Mouse (Mus musculus) bone marrow, adult 2 months (tissue): ENCODE data around the gene Gsto1. TPM values are rescaled to one million over a fixed set of nuclear protein-coding genes. Genes with fewer than 3 reads are reported as not detected.

Experiments
- H3K27ac ChIP-seq: fragments of 200-500 bp; 2 replicates; pipeline ENCODE4 v1.5.1; 2012; ENCODE audit warnings: low read depth, mild to moderate bottlenecking, control low read depth, inconsistent platforms, low read length; ENCODE audit not compliant: control insufficient read depth, poor library complexity, insufficient read depth
- H3K4me1 ChIP-seq: fragments of 200-500 bp; 2 replicates; pipeline ENCODE4 v1.6.1; 2011; ENCODE audit warnings: low read length; ENCODE audit not compliant: control insufficient read depth, insufficient read depth
- H3K4me3 ChIP-seq: fragments of 200-500 bp; replicated peaks from 2 replicates; pipeline ENCODE3; 2011; ENCODE audit warnings: mild to moderate bottlenecking, low read depth, low read length, control low read depth; ENCODE audit not compliant: control insufficient read depth
- CTCF ChIP-seq: fragments of 200-500 bp; IDR thresholded peaks from 2 replicates; pipeline ENCODE4 v1.5.1; 2011; ENCODE audit warnings: low read length, control low read depth; ENCODE audit not compliant: control insufficient read depth, insufficient read depth
- POLR2A ChIP-seq: fragments of 200-500 bp; IDR thresholded peaks from 2 replicates; pipeline ENCODE4 v1.6.1; 2011; ENCODE audit warnings: low read depth, mild to moderate bottlenecking, control low read depth, low read length, borderline replicate concordance; ENCODE audit not compliant: control insufficient read depth
- WGBS: fragments of 180-500 bp; shearing (Covaris S2); methylation state at CpG from one replicate; pipeline ENCODE4 v1.1.7; 2018; 5-methylcytosine and 5-hydroxymethylcytosine counted together
- polyA plus RNA-seq: library from polyadenylated mRNA; stranded (reverse); fragments of >200 nt; gene quantifications from 2 replicates; pipeline ENCODE4 v1.2.4, GENCODE M21; 2011; ENCODE audit warnings: low replicate concordance; ENCODE audit not compliant: missing spikeins, insufficient read depth, insufficient read length

Gsto1 gene
- polyA plus RNA-seq, 1 experiment: 34.2 TPM

- WGBS: 81% methylated on average over 7 of the region's 7 CpGs
- no peaks in the 10 kb centered on the region for H3K4me1 ChIP-seq
- no peak overlapping the region for H3K4me3 ChIP-seq
- TF ChIP-seq CTCF (no peak), POLR2A (no peak)
- H3K27ac ChIP-seq: no peak overlapping the region
Measured at GRCm38 (mm10) chr19:47864721-47865120, 10.0 kb downstream of the Gsto1 start.

- H3K27ac ChIP-seq: peak within 1 kb of the TSS; percentile 71
- H3K4me3 ChIP-seq: peak within 1 kb of the TSS; percentile 69
- under 1% methylated on average over 49 of the region's 49 CpGs for WGBS
- H3K4me1 ChIP-seq: no peaks in the 10 kb centered on the region
- TF ChIP-seq CTCF (peak; percentile 34; the same call in 1 of the 2 replicates), POLR2A (no peak; the same call in 1 of the 2 replicates)
Measured at GRCm38 (mm10) chr19:47865353-47865947, 10.7 kb downstream of the Gsto1 start, which contains the start of gene Gsto2. Gene Gsto2 (plus strand): TSS chr19:47865534.

GRCm38 (mm10) chr19:47867628-47868175, 12.9 kb downstream of the Gsto1 start:
- Histone ChIP-seq H3K27ac (no peak overlapping the region), H3K4me3 (no peak overlapping the region), H3K4me1 (no peaks in the 10 kb centered on the region)
- TF ChIP-seq CTCF (no peak), POLR2A (no peak)
- 52% methylated on average over 4 of the region's 4 CpGs for WGBS

- Histone ChIP-seq H3K4me1 (no peaks in the 10 kb centered on the region), H3K4me3 (no peak overlapping the region), H3K27ac (no peak overlapping the region)
- TF ChIP-seq POLR2A: no peak
- TF ChIP-seq CTCF: no peak
- 71% methylated on average over 4 of the region's 4 CpGs for WGBS
Measured at GRCm38 (mm10) chr19:47868951-47869350, 14.2 kb downstream of the Gsto1 start.

GRCm38 (mm10) chr19:47869516-47869915, 14.7 kb downstream of the Gsto1 start:
- no peaks in the 10 kb centered on the region for H3K4me1 ChIP-seq
- WGBS: 66% methylated on average over 3 of the region's 3 CpGs
- H3K4me3 ChIP-seq: no peak overlapping the region
- H3K27ac ChIP-seq: no peak overlapping the region
- TF ChIP-seq POLR2A: no peak
- no peak for TF ChIP-seq CTCF

GRCm38 (mm10) chr19:47870102-47870666, 15.4 kb downstream of the Gsto1 start:
- TF ChIP-seq POLR2A (no peak), CTCF (no peak)

GRCm38 (mm10) chr19:47871515-47871914, 16.7 kb downstream of the Gsto1 start:
- WGBS: 42% methylated on average over 10 of the region's 10 CpGs
- Histone ChIP-seq H3K4me3 (no peak overlapping the region), H3K4me1 (no peaks in the 10 kb centered on the region), H3K27ac (no peak overlapping the region)
- TF ChIP-seq CTCF (peak; percentile 24; the same call in 1 of the 2 replicates), POLR2A (no peak)

More at GRCm38 (mm10) chr19:47870102-47870666, 15.4 kb downstream of the Gsto1 start:
- Histone ChIP-seq H3K27ac (no peak overlapping the region), H3K4me1 (no peaks in the 10 kb centered on the region), H3K4me3 (no peak overlapping the region)
- WGBS: 70% methylated on average over 7 of the region's 7 CpGs

- Histone ChIP-seq H3K4me1 (no peaks in the 10 kb centered on the region), H3K4me3 (no peak overlapping the region), H3K27ac (no peak overlapping the region)
- no peak for TF ChIP-seq POLR2A
- no peak for TF ChIP-seq CTCF
- 75% methylated on average over 15 of the region's 15 CpGs for WGBS
Measured at GRCm38 (mm10) chr19:47876252-47876651, 21.5 kb downstream of the Gsto1 start.

- TF ChIP-seq POLR2A (no peak), CTCF (no peak)
- 72% methylated on average over 7 of the region's 7 CpGs for WGBS
Measured at GRCm38 (mm10) chr19:47881538-47881937, 26.8 kb downstream of the Gsto1 start.

More at GRCm38 (mm10) chr19:47881538-47881937, 26.8 kb downstream of the Gsto1 start:
- no peak overlapping the region for H3K27ac ChIP-seq
- H3K4me1 ChIP-seq: peaks cover 1% of the 10 kb centered on the region; the same call in 1 of the 2 replicates
- H3K4me3 ChIP-seq: no peak overlapping the region
